ENCODE assay signal across 9 mouse cellular contexts in the genomic region with DNA sequence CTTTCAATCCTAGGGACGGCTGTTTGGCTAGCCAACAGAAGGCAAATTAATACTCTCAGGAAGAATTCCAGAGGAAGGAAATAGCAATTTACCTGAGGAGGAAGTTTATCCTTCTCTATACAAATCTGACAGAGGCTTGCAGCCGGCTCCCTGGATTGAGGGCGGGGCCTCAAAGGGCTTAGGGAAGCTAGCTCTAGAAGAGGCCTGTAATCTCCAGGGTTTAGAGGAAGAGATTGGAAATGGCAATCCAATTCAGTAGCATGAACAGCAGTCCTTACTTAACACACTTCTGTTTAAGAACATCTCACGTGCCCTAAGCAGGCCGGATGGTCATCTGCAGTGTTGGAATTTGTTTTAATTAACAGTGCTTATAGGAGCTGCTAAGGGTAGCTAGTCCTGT.
A peak's percentile ranks its signal among the peaks of the same experiment; 100 is the strongest.
DNase-seq lines count a peak whose midpoint lies in the region; ATAC-seq lines count a peak whose summit lies in the region.
"Had no signal": no experiment of that assay in that cellular context is flagged by ENCODE, and none has a peak within 500 bp of the region (broad histone marks: within the 10 kb centered on the region; RNA-seq: fewer than 3 reads in every experiment).

No protein-coding gene starts in this region.

- H3K9ac ChIP-seq in neural tube, embryonic 11.5 days (ENCODE audit: low read length): no peak overlapping the region
- H3K9ac ChIP-seq in forebrain, embryonic 16.5 days (replicated peaks; ENCODE audit: low read depth, low read length): no peak overlapping the region
- H3K9ac ChIP-seq in limb, embryonic 15.5 days: no peak overlapping the region
- H3K9ac ChIP-seq in stomach, embryonic 16.5 days (ENCODE audit: low read length): no peak overlapping the region

- no peaks in the 10 kb centered on the region for H3K36me3 ChIP-seq in neural tube, embryonic 11.5 days (ENCODE audit: control insufficient read depth, insufficient read depth, low read length)
- peaks cover 6% of the 10 kb centered on the region; the same call in 1 of the 2 replicates for H3K36me3 ChIP-seq in forebrain, embryonic 16.5 days (ENCODE audit: control insufficient read depth, insufficient read depth)
- H3K36me3 ChIP-seq in limb, embryonic 15.5 days: no peaks in the 10 kb centered on the region
- no peaks in the 10 kb centered on the region for H3K36me3 ChIP-seq in stomach, embryonic 16.5 days (ENCODE audit: control insufficient read depth, insufficient read depth, low read length)

- intact Hi-C loops in left cerebral cortex, postnatal 4 days (cut with DNase I): no loop called here

- H3K4me1 ChIP-seq in neural tube, embryonic 11.5 days (ENCODE audit: control insufficient read depth, insufficient read depth, low read length): peaks cover 9% of the 10 kb centered on the region
- peaks cover 26% of the 10 kb centered on the region for H3K4me1 ChIP-seq in forebrain, embryonic 16.5 days (replicated peaks; ENCODE audit: control insufficient read depth, insufficient read depth, low read length)
- peaks cover 20% of the 10 kb centered on the region for H3K4me1 ChIP-seq in limb, embryonic 15.5 days
- H3K4me1 ChIP-seq in stomach, embryonic 16.5 days (ENCODE audit: control insufficient read depth, insufficient read depth, low read length): peaks cover 13% of the 10 kb centered on the region; the same call in 1 of the 2 replicates

- no peaks in the 10 kb centered on the region for H3K9me3 ChIP-seq in neural tube, embryonic 11.5 days (ENCODE audit: control insufficient read depth, low read length)
- peaks cover 5% of the 10 kb centered on the region; the same call in 1 of the 2 replicates for H3K9me3 ChIP-seq in forebrain, embryonic 16.5 days (ENCODE audit: control insufficient read depth, low read length)
- no peaks in the 10 kb centered on the region for H3K9me3 ChIP-seq in limb, embryonic 15.5 days
- no peaks in the 10 kb centered on the region for H3K9me3 ChIP-seq in stomach, embryonic 16.5 days (replicated peaks; ENCODE audit: control insufficient read depth, low read length)

- H3K27ac ChIP-seq in neural tube, embryonic 11.5 days (ENCODE audit: low read depth, low read length): no peak overlapping the region
- no peak overlapping the region for H3K27ac ChIP-seq in forebrain, embryonic 16.5 days (ENCODE audit: low read length)
- peak overlapping the region; percentile 63 for H3K27ac ChIP-seq in limb, embryonic 15.5 days
- no peak overlapping the region for H3K27ac ChIP-seq in stomach, embryonic 16.5 days (ENCODE audit: low read length)

- H3K4me3 ChIP-seq in neural tube, embryonic 11.5 days (ENCODE audit: low read depth, low read length): 0 out of 2 replicates have a peak overlapping the region, but pooled peaks have one; percentile 8
- peak overlapping the region; percentile 49; the same call in 1 of the 2 replicates for H3K4me3 ChIP-seq in forebrain, embryonic 16.5 days (replicated peaks; ENCODE audit: low read length)
- peak overlapping the region; percentile 45 for H3K4me3 ChIP-seq in limb, embryonic 15.5 days
- peak overlapping the region; percentile 39 for H3K4me3 ChIP-seq in stomach, embryonic 16.5 days (replicated peaks; ENCODE audit: low read length)

- 30% methylated on average over 5 of the region's 5 CpGs for WGBS in neural tube, embryonic 11.5 days
- 24% methylated on average over 5 of the region's 5 CpGs for WGBS in forebrain, embryonic 16.5 days
- WGBS in limb, embryonic 15.5 days: 27% methylated on average over 5 of the region's 5 CpGs
- 24% methylated on average over 5 of the region's 5 CpGs for WGBS in stomach, embryonic 16.5 days

- H3K27me3 ChIP-seq in neural tube, embryonic 11.5 days (ENCODE audit: control insufficient read depth, insufficient read depth, low read length): no peaks in the 10 kb centered on the region
- H3K27me3 ChIP-seq in forebrain, embryonic 16.5 days (replicated peaks; ENCODE audit: control insufficient read depth, insufficient read depth, low read length): no peaks in the 10 kb centered on the region
- no peaks in the 10 kb centered on the region for H3K27me3 ChIP-seq in limb, embryonic 15.5 days
- no peaks in the 10 kb centered on the region; the same call in 1 of the 2 replicates for H3K27me3 ChIP-seq in stomach, embryonic 16.5 days (ENCODE audit: control insufficient read depth, insufficient read depth, low read length)

- DNase-seq in neural tube, embryonic 11.5 days (ENCODE audit: low spot score): no peak
- no peak for DNase-seq in neural tube, embryonic 10.5 days (ENCODE audit: extremely low spot score, low spot score)
- no peak for DNase-seq in left cerebral cortex, adult 9 months (ENCODE audit: low spot score in 2 of 2)
- no peak for DNase-seq in left cerebral cortex, postnatal 4 days
- DNase-seq: thymus, postnatal 4 days had no signal

- H3K4me2 ChIP-seq in neural tube, embryonic 11.5 days (ENCODE audit: low read depth): peak overlapping the region; percentile 90
- H3K4me2 ChIP-seq in forebrain, embryonic 16.5 days (ENCODE audit: low read length): peak overlapping the region; percentile 76
- peak overlapping the region; percentile 93 for H3K4me2 ChIP-seq in limb, embryonic 15.5 days
- H3K4me2 ChIP-seq in stomach, embryonic 16.5 days (ENCODE audit: low read depth, low read length): peak overlapping the region; percentile 52

- ATAC-seq in neural tube, embryonic 11.5 days (ENCODE audit: insufficient read depth, low FRiP score, low TSS enrichment): no peak
- ATAC-seq in forebrain, embryonic 16.5 days: no peak
- no peak for ATAC-seq in limb, embryonic 15.5 days (ENCODE audit: insufficient number of reproducible peaks, low FRiP score, low TSS enrichment, low read depth)
- ATAC-seq in stomach, embryonic 16.5 days (ENCODE audit: insufficient read depth, low FRiP score): no peak
- ATAC-seq in CD4-positive, CD25-positive, alpha-beta regulatory T cell, adult 4 months: no peak
